Mouse (Mus musculus) heart, adult 2 months (tissue): ENCODE data around the gene Adam1a.

Source experiments
- CTCF ChIP-seq: fragments of 200-600 bp; IDR thresholded peaks from 2 replicates; pipeline ENCODE4 v1.8.1; 2022; ENCODE audit warnings: antibody characterized with exemption, mild to moderate bottlenecking, moderate library complexity
- POLR2A ChIP-seq: fragments of 200-500 bp; IDR thresholded peaks from 2 replicates; pipeline ENCODE4 v1.6.1; 2011; ENCODE audit warnings: mild to moderate bottlenecking, low read depth, low read length, control low read depth; ENCODE audit not compliant: insufficient read depth

DNA sequence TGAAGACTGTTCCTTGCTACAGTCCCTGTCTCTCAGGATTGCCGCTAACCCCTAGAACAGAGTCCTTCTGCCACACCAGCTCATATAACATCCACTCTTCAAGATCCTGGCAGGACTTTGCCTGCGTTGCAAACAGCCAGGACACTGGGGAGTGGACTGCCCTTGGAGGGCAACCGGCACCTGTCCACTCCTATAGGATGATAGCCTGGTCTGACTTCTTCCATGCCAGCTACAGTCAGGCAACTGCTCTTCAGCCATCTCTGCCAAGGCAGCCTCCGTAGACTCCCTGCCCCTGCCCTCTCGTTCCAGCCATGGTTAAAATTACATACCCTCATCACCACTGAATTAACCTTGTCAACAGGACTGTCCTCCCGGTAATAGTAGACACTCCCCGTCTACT, 3.9 kb upstream of the Adam1a start:
- TF ChIP-seq CTCF (no peak), POLR2A (no peak)
